Mouse (Mus musculus) common myeloid progenitor, adult 5-6 weeks (primary cell): Measurements from ENCODE around the gene Micall2. TPM values are rescaled to one million over a fixed set of nuclear protein-coding genes. Genes with fewer than 3 reads are reported as not detected.
"Not testable (repeated sequence)": the region's sequence is repeated elsewhere in the genome, so short reads cannot be mapped to it uniquely, and the experiment has no call there.

Experiments
- ATAC-seq: replicated peaks from 2 replicates; pipeline ENCODE4 v1.8.0; 2016; ENCODE audit warnings: low read depth, mild to moderate bottlenecking, moderate TSS enrichment, inconsistent platforms; ENCODE audit not compliant: poor library complexity, severe bottlenecking
- total RNA-seq: library from RNA; stranded (forward); fragments of 200-1000, 187-1606 nt; gene quantifications from 2 replicates; pipeline ENCODE4 v1.2.3, GENCODE M21; 2017

Gene Micall2
- total RNA-seq = 6.4 TPM in 2 replicates

DNA sequence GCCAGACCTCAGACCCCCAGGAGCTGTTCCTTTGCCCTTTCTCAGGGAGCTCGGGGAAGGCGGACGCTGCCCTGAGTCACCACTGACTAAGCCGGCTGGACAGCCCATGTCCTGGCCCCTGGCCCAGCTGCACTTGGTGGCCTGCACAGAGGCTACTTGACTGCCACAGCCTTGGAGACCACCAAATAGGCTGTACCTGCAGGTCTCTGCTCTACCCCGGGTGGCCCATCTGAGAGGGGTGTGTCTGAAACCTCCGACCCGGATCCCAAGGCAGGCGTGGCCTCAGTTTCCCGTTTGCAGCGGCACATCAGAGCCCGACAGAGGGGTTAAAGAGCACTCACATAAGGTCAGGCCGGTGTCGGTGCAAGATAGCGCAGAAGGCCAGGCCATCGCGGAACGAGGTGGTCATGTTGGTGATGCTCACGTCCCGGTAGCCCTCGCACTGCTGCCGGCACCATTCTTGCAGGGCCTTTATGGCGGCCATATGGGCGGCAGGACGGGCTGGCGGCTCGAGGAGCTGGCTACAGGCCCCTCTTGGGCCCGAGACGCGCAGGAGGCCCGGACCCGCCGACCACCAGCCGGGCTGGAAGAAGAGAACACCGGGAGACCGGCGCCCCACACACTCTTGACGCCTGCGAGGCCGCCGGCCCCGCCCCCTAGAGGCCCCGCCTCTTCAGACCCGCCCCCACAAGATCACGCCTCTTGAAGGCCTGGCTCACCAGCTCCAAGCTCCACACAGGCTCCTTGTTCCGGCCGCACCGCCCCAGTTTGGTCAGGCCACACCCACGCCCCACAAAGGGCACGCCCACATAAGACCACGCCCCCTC is at the start of gene Micall2:
TSS of gene Micall2 (minus strand) at position 660 of the 827 bp plus-strand sequence.
- ATAC-seq = peak; percentile 67

DNA sequence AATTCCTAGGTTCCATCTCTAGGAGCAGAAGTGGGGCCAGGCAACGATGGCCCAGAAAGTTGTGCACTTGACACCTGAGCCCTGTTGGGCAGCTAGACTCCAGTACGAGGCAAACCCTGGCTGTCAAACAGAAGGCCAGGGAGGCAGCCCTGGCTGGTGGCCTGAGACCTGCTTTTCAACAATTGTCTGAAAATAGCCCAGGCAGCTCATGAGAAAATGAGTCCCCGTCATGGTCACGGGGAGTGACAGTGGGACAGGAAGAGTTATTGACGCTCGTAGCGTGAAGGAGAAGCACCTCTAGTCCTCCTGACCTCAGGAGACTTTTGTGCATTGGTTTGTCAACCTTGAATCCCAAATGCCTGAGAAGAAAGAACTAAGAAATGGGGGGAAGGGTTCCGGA is 45.3 kb upstream of the Micall2 start:
- no peak for ATAC-seq

- peak; percentile 84 for ATAC-seq
Measured at GRCm38 (mm10) chr5:139776966-139777365, 40.8 kb upstream of the Micall2 start.

DNA sequence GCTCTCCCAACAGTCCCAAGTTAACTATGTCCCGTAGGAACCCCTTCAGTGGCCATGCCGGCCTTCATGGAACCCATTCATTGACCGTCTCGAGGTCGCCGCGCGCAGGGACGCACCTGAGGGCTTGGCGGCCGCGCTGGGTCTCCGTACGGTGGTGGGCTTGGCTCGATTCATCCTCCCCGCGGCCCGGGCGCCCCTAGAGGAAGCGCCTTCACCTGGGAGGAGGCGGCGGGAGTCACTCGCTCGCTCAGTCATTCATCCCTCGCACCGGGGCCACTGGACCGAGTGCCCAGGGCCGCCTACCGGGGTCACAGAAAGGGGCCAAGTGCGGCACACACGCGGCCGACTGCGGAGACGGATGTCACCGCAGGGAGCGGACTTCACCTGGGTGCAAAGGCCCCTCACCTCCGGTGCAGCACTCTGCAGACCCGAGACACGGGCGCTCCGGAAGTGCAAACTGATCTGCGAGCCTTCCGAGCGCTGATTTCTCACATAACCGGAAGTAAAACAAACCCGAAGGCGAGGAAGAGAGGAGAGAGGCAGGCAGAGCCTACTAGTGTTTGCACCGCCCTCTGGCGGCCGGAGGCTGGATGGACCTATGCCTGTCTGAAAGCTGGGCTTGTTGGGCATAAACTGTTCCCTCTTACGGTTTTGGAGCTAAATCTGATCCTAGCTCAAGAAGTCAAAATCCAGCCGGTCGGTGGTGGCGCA is 39.2 kb upstream of the Micall2 start, which contains the start of gene Ints1:
TSS of gene Ints1 (minus strand) at position 459 of the 711 bp plus-strand sequence.
- ATAC-seq = peak; percentile 87

GRCm38 (mm10) chr5:139768216-139768615 is 32.1 kb upstream of the Micall2 start:
- no peak for ATAC-seq

DNA sequence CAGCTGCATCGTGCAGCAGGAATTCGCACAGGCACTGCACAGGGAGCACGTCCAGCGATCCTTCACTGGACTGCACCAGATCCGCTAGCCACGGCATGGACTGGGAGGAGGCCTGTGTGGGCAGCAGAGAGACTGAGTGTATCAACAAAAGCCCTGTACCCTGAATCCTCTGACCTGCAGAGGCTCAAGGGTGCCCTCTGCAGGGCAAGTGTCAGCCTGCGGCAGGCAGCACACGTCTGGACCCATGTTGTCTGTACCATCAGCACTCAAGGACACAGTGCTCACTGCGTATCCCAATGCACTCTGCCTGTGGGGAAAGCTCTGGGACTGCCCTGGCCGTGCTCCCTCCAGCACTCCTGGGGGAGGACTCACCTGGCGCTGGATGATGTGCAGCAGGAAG is 28.2 kb upstream of the Micall2 start:
- peak; percentile 71 for ATAC-seq

- ATAC-seq = no peak
Measured at GRCm38 (mm10) chr5:139758096-139758495, 22.0 kb upstream of the Micall2 start.

GRCm38 (mm10) chr5:139756586-139756985 is 20.4 kb upstream of the Micall2 start:
- ATAC-seq = no peak

- no peak for ATAC-seq
Measured at GRCm38 (mm10) chr5:139756135-139756534, 20.0 kb upstream of the Micall2 start.

DNA sequence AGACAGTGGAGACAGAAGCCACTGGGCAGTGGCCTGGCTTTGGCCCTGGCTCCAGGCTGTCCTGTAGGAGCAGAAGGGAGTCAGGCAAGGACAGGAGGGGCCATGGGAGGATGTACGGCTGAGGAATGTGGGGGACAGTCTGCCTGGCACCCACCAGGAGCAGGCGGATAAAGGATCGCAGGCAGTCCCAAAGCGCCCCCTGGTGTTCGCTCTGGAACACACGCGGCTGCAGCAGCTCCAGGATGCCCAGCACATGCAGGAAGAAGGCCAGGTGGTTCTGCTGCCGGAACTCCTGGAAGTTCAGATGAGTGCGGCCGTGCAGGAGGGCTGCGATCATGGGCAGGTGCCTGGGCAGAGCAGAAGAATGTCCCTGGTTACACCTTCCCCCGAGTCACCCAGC is 18.6 kb upstream of the Micall2 start:
- peak; percentile 48 for ATAC-seq

- peak; percentile 46; the same call in 1 of the 2 replicates for ATAC-seq
Measured at GRCm38 (mm10) chr5:139750535-139750934, 14.4 kb upstream of the Micall2 start.

DNA sequence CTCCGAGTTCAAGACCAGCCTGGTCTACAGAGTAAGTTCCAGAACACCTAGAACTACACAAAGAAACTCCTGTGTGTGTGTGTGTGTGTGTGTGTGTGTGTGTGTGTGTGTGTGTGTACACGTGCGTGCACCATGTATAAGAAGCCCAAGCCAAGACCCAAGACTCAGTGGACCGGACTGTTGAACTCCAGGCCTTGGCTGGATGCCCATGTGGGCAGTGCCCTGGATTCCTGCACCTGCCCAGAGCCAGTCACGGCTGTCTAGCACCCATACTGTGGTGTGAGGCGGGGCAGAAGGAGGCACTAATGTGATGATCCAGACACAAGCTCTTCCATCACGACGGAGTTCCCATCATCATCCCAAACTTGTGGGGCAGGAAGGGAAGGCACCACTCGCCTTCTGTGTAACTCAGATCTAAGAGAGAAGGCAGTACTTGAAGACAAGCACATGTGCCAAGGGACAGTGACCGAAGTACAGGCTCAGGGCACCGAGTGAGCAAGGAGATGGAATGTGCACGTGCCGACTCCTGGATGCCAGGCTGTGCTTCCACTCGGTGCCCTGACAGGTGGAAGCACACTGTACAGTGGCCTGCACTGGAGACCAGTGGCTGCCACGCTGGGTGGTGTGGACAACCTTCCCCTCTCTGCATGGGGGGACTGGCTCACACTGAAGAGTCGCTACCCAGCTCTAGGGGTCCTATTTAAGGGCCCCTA is 13.4 kb upstream of the Micall2 start:
- ATAC-seq = no peak

DNA sequence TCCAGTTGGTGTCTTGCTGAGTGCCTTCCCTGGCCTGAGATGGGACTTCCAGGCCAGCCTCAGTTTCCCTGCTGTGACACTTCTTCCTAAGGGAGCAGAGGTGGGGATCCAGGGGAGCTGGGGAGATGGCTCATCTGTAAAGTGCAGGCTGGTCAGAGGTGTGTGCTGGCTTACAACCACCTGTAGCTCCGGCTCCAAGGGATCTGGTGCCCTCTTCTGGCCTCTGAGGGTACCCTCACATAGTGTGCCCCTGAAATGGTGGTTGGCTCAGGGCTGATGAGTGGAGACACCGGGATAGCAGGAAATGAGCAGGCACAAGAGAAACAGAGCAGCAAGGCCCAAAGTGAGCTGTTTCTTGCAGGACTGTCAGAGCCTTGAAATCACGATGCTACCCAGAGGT is 9.6 kb upstream of the Micall2 start:
- peak; percentile 86 for ATAC-seq

GRCm38 (mm10) chr5:139742640-139743039 is 6.5 kb upstream of the Micall2 start:
- ATAC-seq = not testable (repeated sequence)

- ATAC-seq = peak; percentile 31
Measured at GRCm38 (mm10) chr5:139738592-139739315, 2.6 kb upstream of the Micall2 start.

DNA sequence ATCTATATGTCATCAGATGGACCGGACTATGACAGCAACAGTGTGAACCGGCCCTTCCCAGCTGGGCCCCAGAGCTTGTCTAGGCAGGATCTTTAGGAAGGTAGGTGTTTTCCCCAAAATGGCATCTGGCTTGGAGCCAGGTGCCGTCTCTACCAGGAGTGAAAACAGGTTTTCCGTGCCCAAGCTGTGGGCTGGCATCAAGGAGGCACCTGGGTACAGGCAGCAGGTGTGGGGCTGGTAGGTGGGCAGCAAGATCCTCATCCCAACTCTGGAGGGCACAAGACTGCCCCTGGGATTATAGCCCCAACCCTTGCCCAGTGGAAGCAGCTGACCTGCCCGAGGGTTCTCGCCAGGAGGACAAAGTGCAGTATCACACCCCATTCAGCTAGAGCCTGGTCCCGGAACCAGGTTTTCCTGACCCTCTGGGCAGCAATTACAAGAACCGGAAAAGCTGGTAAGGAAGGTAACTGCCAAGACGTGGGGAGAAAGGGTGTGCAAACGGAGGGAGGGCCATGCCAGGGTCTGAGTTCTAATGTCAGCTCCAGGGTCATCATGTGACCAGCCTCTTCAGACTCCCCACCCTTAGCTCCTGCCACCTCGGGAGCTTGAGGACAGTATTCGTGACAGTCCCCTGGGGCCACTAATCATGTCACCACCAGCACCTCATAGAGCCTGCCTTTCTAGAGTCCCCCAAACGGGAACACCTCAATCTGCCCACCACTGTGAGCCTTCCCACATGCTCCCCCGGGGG is 1.9 kb upstream of the Micall2 start:
- ATAC-seq = no peak; the same call in 1 of the 2 replicates

DNA sequence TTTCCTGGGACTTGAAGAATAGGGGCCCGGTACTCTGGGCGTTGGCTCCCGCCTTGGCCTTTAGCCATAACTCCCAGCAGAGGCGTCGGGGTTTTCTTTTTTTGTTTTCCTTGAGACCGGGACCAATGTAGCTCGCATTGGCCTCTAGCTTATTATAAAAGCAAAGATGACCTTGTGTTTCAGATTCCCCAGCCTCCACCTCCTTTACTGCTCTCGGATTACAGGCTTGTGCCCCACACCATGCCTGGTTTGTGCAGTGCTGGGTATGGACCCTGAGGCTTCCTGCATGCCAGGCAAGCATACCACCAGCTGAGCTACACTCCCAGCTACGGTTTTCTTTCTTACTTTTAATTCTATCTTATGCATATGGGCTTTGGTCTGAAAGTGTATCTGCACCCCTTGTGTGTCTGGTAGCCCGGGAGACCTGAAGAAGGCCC is 386 bp upstream of the Micall2 start:
- ATAC-seq = no peak

DNA sequence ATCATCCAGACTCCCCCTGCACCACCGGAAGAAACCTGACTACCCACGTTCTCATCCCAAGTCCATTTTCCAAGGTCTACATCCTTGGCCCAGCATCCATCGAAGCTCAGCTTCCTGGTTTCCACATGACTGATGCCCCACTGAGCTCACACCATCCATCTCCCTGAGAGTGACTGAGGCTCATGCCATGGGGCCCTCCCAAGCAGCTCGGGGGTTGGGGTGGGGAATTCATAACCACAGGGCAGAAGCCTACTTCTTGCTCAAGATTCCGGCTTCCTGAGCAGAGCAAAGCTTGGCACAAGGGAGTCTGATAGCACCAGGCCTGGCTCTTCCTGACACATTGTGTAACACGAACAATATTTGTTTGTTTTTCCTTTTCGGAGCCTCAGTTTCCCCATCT is 1.4 kb downstream of the Micall2 start:
- peak; percentile 23 for ATAC-seq

GRCm38 (mm10) chr5:139734016-139734415 is 2.1 kb downstream of the Micall2 start:
- ATAC-seq = peak; percentile 66
